Mouse (Mus musculus) MEL (cell line): Measurements from ENCODE around the gene Gas7.

Experiments used
- CTCF ChIP-seq, 3 experiments: IDR thresholded peaks in 2 of 3; conservative IDR thresholded peaks in 1 of 3; 2 replicates each; pipeline ENCODE4 v1.5.1; 2011 to 2012; ENCODE audit warnings: low read length in 3 of 3, low read depth in 2 of 3, mild to moderate bottlenecking in 2 of 3, improper control_type of control experiment in 1 of 3, inconsistent platforms in 1 of 3, mixed read lengths in 1 of 3, moderate library complexity in 1 of 3; ENCODE audit not compliant: control insufficient read depth in 1 of 3, insufficient read depth in 1 of 3, poor library complexity in 1 of 3, severe bottlenecking in 1 of 3
- EP300 ChIP-seq, 2 experiments: IDR thresholded peaks; 2 replicates each; pipeline ENCODE4 v1.6.1; 2011; ENCODE audit warnings: improper control_type of control experiment in 2 of 2, low read length in 2 of 2, low read depth in 1 of 2, mild to moderate bottlenecking in 1 of 2
- GATA1 ChIP-seq: IDR thresholded peaks from 2 replicates; pipeline ENCODE4 v1.6.1; 2011; ENCODE audit warnings: low read depth, low read length, improper control_type of control experiment
- HCFC1 ChIP-seq: IDR thresholded peaks from 2 replicates; pipeline ENCODE4 v1.6.1; 2012; ENCODE audit warnings: low read depth, mild to moderate bottlenecking, inconsistent platforms, low read length, improper control_type of control experiment, moderate library complexity
- KAT2A ChIP-seq: conservative IDR thresholded peaks from 2 replicates; pipeline ENCODE4 v1.6.1; 2012; ENCODE audit warnings: low read depth, low read length, improper control_type of control experiment, inconsistent platforms
- MEF2A ChIP-seq: IDR thresholded peaks from 2 replicates; pipeline ENCODE4 v1.6.1; 2014; ENCODE audit warnings: low read depth, mild to moderate bottlenecking, inconsistent platforms, low read length, improper control_type of control experiment; ENCODE audit not compliant: poor library complexity, insufficient replicate concordance, severe bottlenecking; ENCODE audit errors: extremely low read depth
- POLR2A ChIP-seq, 2 experiments: IDR thresholded peaks; 2 replicates each; pipeline ENCODE4 v1.6.1; 2011 to 2012; ENCODE audit warnings: low read length in 2 of 2, mild to moderate bottlenecking in 2 of 2, control low read depth in 1 of 2, improper control_type of control experiment in 1 of 2, low read depth in 1 of 2, moderate library complexity in 1 of 2; ENCODE audit not compliant: control insufficient read depth in 1 of 2, insufficient read depth in 1 of 2, poor library complexity in 1 of 2
- POLR2AphosphoS5 ChIP-seq: IDR thresholded peaks from 2 replicates; pipeline ENCODE4 v1.6.1; 2012; ENCODE audit warnings: low read depth, borderline replicate concordance, mild to moderate bottlenecking, inconsistent platforms, low read length, moderate library complexity, mixed read lengths
- SIN3A ChIP-seq: IDR thresholded peaks from 2 replicates; pipeline ENCODE4 v1.6.1; 2012; ENCODE audit warnings: low read length, improper control_type of control experiment, inconsistent platforms
- TCF12 ChIP-seq: IDR thresholded peaks from 2 replicates; pipeline ENCODE4 v1.6.1; 2014; ENCODE audit warnings: low read depth, mild to moderate bottlenecking, inconsistent platforms, low read length, improper control_type of control experiment, moderate library complexity
- USF1 ChIP-seq: IDR thresholded peaks from 2 replicates; pipeline ENCODE4 v1.6.1; 2014; ENCODE audit warnings: low read depth, mild to moderate bottlenecking, inconsistent platforms, low read length, improper control_type of control experiment, moderate library complexity
- ZC3H11A ChIP-seq: IDR thresholded peaks from 2 replicates; pipeline ENCODE4 v1.6.1; 2012; ENCODE audit warnings: low read depth, mild to moderate bottlenecking, inconsistent platforms, low read length, improper control_type of control experiment
- ZNF384 ChIP-seq: IDR thresholded peaks from 2 replicates; pipeline ENCODE4 v1.6.1; 2012; ENCODE audit warnings: low read depth, mild to moderate bottlenecking, inconsistent platforms, low read length, improper control_type of control experiment

GRCm38 (mm10) chr11:67585016-67585415 lies 129.8 kb downstream of the Gas7 start:
- no peak for TF ChIP-seq POLR2A (IDR thresholded peaks at IDR 0.05; ENCODE audit: control insufficient read depth in 1 of 2, insufficient read depth in 1 of 2, low read depth in 1 of 2, low read length in 2 of 2, poor library complexity in 1 of 2)
- no peak for TF ChIP-seq GATA1
- no peak for TF ChIP-seq POLR2AphosphoS5
- no peak for TF ChIP-seq CTCF (IDR thresholded peaks at IDR 0.05 in 2 of 3, conservative IDR thresholded peaks at IDR 0.05 in 1 of 3; ENCODE audit: control insufficient read depth in 1 of 3, insufficient read depth in 1 of 3, low read depth in 2 of 3, low read length in 3 of 3, poor library complexity in 1 of 3, severe bottlenecking in 1 of 3)
- no peak for TF ChIP-seq USF1
- no peak for TF ChIP-seq EP300 (IDR thresholded peaks at IDR 0.05; ENCODE audit: low read depth in 1 of 2, low read length in 2 of 2)
- no peak for TF ChIP-seq MEF2A
- TF ChIP-seq ZC3H11A, result no peak
- no peak for TF ChIP-seq TCF12
- TF ChIP-seq HCFC1, result no peak
- TF ChIP-seq SIN3A, result no peak
- no peak for TF ChIP-seq KAT2A
- no peak for TF ChIP-seq ZNF384
